Mouse (Mus musculus): Measurements from ENCODE around the gene Rrp1.

- TF ChIP-seq POLR2A (IDR thresholded peaks at IDR 0.05; ENCODE audit: borderline replicate concordance, insufficient read depth, low read length) (no peak), CTCF (IDR thresholded peaks at IDR 0.05; ENCODE audit: borderline replicate concordance, insufficient read depth, low read depth, low read length) (no peak)
These were observed 46.0 kb downstream of the Rrp1 start for GRCm38 (mm10) chr10:78366851-78367312.
